Mouse (Mus musculus) spleen, postnatal 36 days (tissue): ENCODE measurements around the gene Epb41l4b.

Experiments used
- DNase-seq, 2 experiments: peaks; one replicate each; pipeline ENCODE4 v3.0.0; 2022; ENCODE audit warnings: low spot score in 2 of 2, mixed read lengths in 1 of 2

The Epb41l4b gene

GRCm38 (mm10) chr4:57064830-57065229, 78.4 kb downstream of the Epb41l4b start:
- no peak for DNase-seq

GRCm38 (mm10) chr4:57060319-57060831, 82.9 kb downstream of the Epb41l4b start:
- DNase-seq, result no peak

- no peak for DNase-seq
Measured at GRCm38 (mm10) chr4:57058623-57059022, 84.6 kb downstream of the Epb41l4b start.

GRCm38 (mm10) chr4:57057637-57058036, 85.6 kb downstream of the Epb41l4b start:
- DNase-seq, result no peak

- peak in 1 of 2 experiments; percentile 24 for DNase-seq
Measured at GRCm38 (mm10) chr4:57055635-57056034, 87.6 kb downstream of the Epb41l4b start.

- no peak for DNase-seq
Measured at GRCm38 (mm10) chr4:57049281-57049921, 93.8 kb downstream of the Epb41l4b start.

GRCm38 (mm10) chr4:57048566-57048965, 94.7 kb downstream of the Epb41l4b start:
- DNase-seq, result no peak

- no peak for DNase-seq
Measured at GRCm38 (mm10) chr4:57046160-57046571, 97.1 kb downstream of the Epb41l4b start.

- no peak for DNase-seq
Measured at GRCm38 (mm10) chr4:57043621-57044020, 99.6 kb downstream of the Epb41l4b start.

GRCm38 (mm10) chr4:57041661-57042060, 101.6 kb downstream of the Epb41l4b start:
- DNase-seq, result no peak

- DNase-seq, result no peak
Measured at GRCm38 (mm10) chr4:57041211-57041610, 102.0 kb downstream of the Epb41l4b start.

GRCm38 (mm10) chr4:57040481-57040880, 102.8 kb downstream of the Epb41l4b start:
- DNase-seq, result no peak

GRCm38 (mm10) chr4:57039127-57040031, 103.9 kb downstream of the Epb41l4b start:
- DNase-seq, result no peak

- DNase-seq, result peak; percentile 53 to 54
Measured at GRCm38 (mm10) chr4:57037554-57037953, 105.7 kb downstream of the Epb41l4b start.

- no peak for DNase-seq
Measured at GRCm38 (mm10) chr4:57034169-57034568, 109.1 kb downstream of the Epb41l4b start.

- DNase-seq, result no peak
Measured at GRCm38 (mm10) chr4:57031440-57031839, 111.8 kb downstream of the Epb41l4b start.

GRCm38 (mm10) chr4:57027954-57028353, 115.3 kb downstream of the Epb41l4b start:
- peak in 1 of 2 experiments; percentile 26 for DNase-seq

- peak; percentile 43 to 44 for DNase-seq
Measured at GRCm38 (mm10) chr4:57023527-57023926, 119.7 kb downstream of the Epb41l4b start.

GRCm38 (mm10) chr4:57021288-57021687, 121.9 kb downstream of the Epb41l4b start:
- no peak for DNase-seq

- DNase-seq, result peak; percentile 52 to 56
Measured at GRCm38 (mm10) chr4:57017229-57017628, 126.0 kb downstream of the Epb41l4b start.

GRCm38 (mm10) chr4:57016366-57017171, 126.7 kb downstream of the Epb41l4b start:
- no peak for DNase-seq

- no peak for DNase-seq
Measured at GRCm38 (mm10) chr4:57015032-57015431, 128.2 kb downstream of the Epb41l4b start.
